Mouse (Mus musculus) testis, adult 2 months (tissue): ENCODE results near the gene Rasgef1c.

Experiments
- CTCF ChIP-seq: fragments of 200-500 bp; IDR thresholded peaks from 2 replicates; pipeline ENCODE4 v1.5.1; 2012; ENCODE audit warnings: low read depth, mild to moderate bottlenecking, inconsistent platforms, low read length, moderate library complexity; ENCODE audit not compliant: control insufficient read depth, insufficient read depth, insufficient replicate concordance
- POLR2A ChIP-seq: fragments of 200-500 bp; IDR thresholded peaks from 2 replicates; pipeline ENCODE4 v1.6.1; 2012; ENCODE audit warnings: low read depth, mild to moderate bottlenecking, inconsistent platforms, low read length, moderate library complexity; ENCODE audit not compliant: control insufficient read depth

GRCm38 (mm10) chr11:49855144-49855543 is 46.5 kb upstream of the Rasgef1c start:
- TF ChIP-seq POLR2A (no peak), CTCF (no peak)
